Mouse (Mus musculus) megakaryocyte, embryonic 14.5 days (primary cell): ENCODE measurements at regions not wholly inside any gene's neighbourhood (a gene's known extent, or its start where the extent isn't known, plus 50 kb on each side); places are given as distances from the start of the nearest gene placed in this dataset.

ENCODE experiments used
- FLI1 ChIP-seq: IDR thresholded peaks from 2 replicates; pipeline ENCODE4 v1.6.1; 2012; ENCODE audit warnings: low read length, inconsistent platforms, mixed read lengths
- GATA1 ChIP-seq: IDR thresholded peaks from 3 replicates; pipeline ENCODE4 v1.6.1; 2012; ENCODE audit warnings: mixed read lengths, low read length, inconsistent platforms, borderline replicate concordance

GRCm38 (mm10) chr2:10923984-10924383 lies 247.9 kb upstream of the Prkcq start:
- no peak for TF ChIP-seq GATA1
- TF ChIP-seq FLI1 = no peak
